ENCODE assay signal across 24 mouse cellular contexts in the genomic region with DNA sequence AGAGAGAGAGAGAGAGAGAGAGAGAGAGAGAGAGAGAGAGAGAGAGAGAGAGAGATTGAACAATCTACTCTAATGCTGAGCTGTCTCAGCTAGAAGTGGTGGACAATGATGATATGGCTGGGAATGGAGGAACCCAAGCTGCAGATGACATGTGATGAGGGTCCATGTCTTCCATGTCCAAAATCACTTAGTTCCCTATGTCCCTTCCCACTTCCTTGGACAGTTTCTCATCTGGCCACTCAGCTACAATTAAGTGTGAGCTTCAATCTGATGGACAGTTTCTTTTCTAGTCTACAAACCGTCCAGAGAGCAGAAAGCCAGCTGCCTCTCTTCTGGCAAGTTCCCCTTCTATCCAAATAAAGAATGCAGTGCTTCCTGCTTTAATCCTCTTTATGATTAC.
"Had no signal": no experiment of that assay in that cellular context is flagged by ENCODE, and none has a peak within 500 bp of the region (broad histone marks: within the 10 kb centered on the region; RNA-seq: fewer than 3 reads in every experiment).

No protein-coding gene starts in this region.

- H3K4me3 ChIP-seq: limb, embryonic 10.5 days; limb, embryonic 13.5 days; liver, embryonic 12.5 days; liver, embryonic 15.5 days; megakaryocyte, embryonic 14.5 days; midbrain, embryonic 10.5 days; midbrain, embryonic 15.5 days; neural tube, embryonic 12.5 days; neural tube, embryonic 15.5 days had no signal

- DNase-seq: kidney, adult 2 months; kidney, postnatal 25 days; liver; right cerebral cortex, adult 18-20 months; right cerebral cortex, postnatal 14 days; right cerebral cortex, postnatal 4 days; thymus, adult 2 months; thymus, postnatal 14 days; thymus, postnatal 4 days had no signal

- H3K9ac ChIP-seq: hindbrain, embryonic 14.5 days; limb, embryonic 13.5 days; liver, embryonic 12.5 days; liver, embryonic 15.5 days; midbrain, embryonic 15.5 days; neural tube, embryonic 12.5 days; neural tube, embryonic 15.5 days had no signal

- H3K27ac ChIP-seq: hindbrain, embryonic 14.5 days; hindbrain, postnatal 0 days; limb, embryonic 10.5 days; limb, embryonic 13.5 days; liver, embryonic 12.5 days; liver, embryonic 15.5 days; macrophage; midbrain, embryonic 10.5 days; midbrain, embryonic 15.5 days; neural tube, embryonic 12.5 days; neural tube, embryonic 15.5 days; stomach, postnatal 0 days had no signal

- H3K27me3 ChIP-seq: limb, embryonic 13.5 days; liver, embryonic 12.5 days; liver, embryonic 15.5 days; megakaryocyte, embryonic 14.5 days; midbrain, embryonic 15.5 days; neural tube, embryonic 12.5 days; neural tube, embryonic 15.5 days had no signal

- ATAC-seq: hindbrain, postnatal 0 days; inflammation-experienced regulatory T-cells, adult 6 months; intestine, embryonic 16.5 days; liver, embryonic 12.5 days; midbrain, embryonic 15.5 days had no signal

- H3K4me2 ChIP-seq: hindbrain, embryonic 14.5 days; limb, embryonic 13.5 days; liver, embryonic 12.5 days; liver, embryonic 15.5 days; midbrain, embryonic 15.5 days; neural tube, embryonic 12.5 days; neural tube, embryonic 15.5 days had no signal

- H3K4me1 ChIP-seq: limb, embryonic 10.5 days; liver, embryonic 12.5 days; liver, embryonic 15.5 days; megakaryocyte, embryonic 14.5 days; midbrain, embryonic 10.5 days; neural tube, embryonic 12.5 days had no signal

- H3K9me3 ChIP-seq: limb, embryonic 10.5 days; limb, embryonic 13.5 days; liver, embryonic 12.5 days; liver, embryonic 15.5 days; midbrain, embryonic 10.5 days; midbrain, embryonic 15.5 days; neural tube, embryonic 12.5 days; neural tube, embryonic 15.5 days had no signal

- H3K36me3 ChIP-seq: limb, embryonic 10.5 days; limb, embryonic 13.5 days; liver, embryonic 12.5 days; liver, embryonic 15.5 days; midbrain, embryonic 10.5 days; midbrain, embryonic 15.5 days; neural tube, embryonic 12.5 days; neural tube, embryonic 15.5 days had no signal
